Mouse (Mus musculus): Measurements from ENCODE around the gene Glt28d2.

The Glt28d2 gene

GRCm38 (mm10) chr3:85878911-85879310 lies 8.4 kb downstream of the Glt28d2 start:
- no peak for DNase-seq (ENCODE audit: low read depth, low spot score)

- DNase-seq (ENCODE audit: low read depth, low spot score), result no peak
Observed at GRCm38 (mm10) chr3:85863996-85864395, 23.3 kb downstream of the Glt28d2 start.

- no peak for DNase-seq (ENCODE audit: low read depth, low spot score)
Observed at GRCm38 (mm10) chr3:85862886-85863285, 24.4 kb downstream of the Glt28d2 start.

- no peak for DNase-seq (ENCODE audit: low read depth, low spot score)
Observed at GRCm38 (mm10) chr3:85860996-85861395, 26.3 kb downstream of the Glt28d2 start.

- DNase-seq (ENCODE audit: low read depth, low spot score), result no peak
Observed at GRCm38 (mm10) chr3:85859311-85859710, 28.0 kb downstream of the Glt28d2 start.

- DNase-seq (ENCODE audit: low read depth, low spot score), result no peak
Observed at GRCm38 (mm10) chr3:85858140-85859135, 28.9 kb downstream of the Glt28d2 start.

- no peak for DNase-seq (ENCODE audit: low read depth, low spot score)
Observed at GRCm38 (mm10) chr3:85857083-85857482, 30.2 kb downstream of the Glt28d2 start.

GRCm38 (mm10) chr3:85855947-85856346 lies 31.4 kb downstream of the Glt28d2 start:
- DNase-seq (ENCODE audit: low read depth, low spot score), result no peak

- DNase-seq (ENCODE audit: low read depth, low spot score), result no peak
Observed at GRCm38 (mm10) chr3:85855043-85855442, 32.3 kb downstream of the Glt28d2 start.

- no peak for DNase-seq (ENCODE audit: low read depth, low spot score)
Observed at GRCm38 (mm10) chr3:85854143-85854542, 33.2 kb downstream of the Glt28d2 start.

- no peak for DNase-seq (ENCODE audit: low read depth, low spot score)
Observed at GRCm38 (mm10) chr3:85853715-85854114, 33.6 kb downstream of the Glt28d2 start.

GRCm38 (mm10) chr3:85850079-85850478 lies 37.2 kb downstream of the Glt28d2 start:
- DNase-seq (ENCODE audit: low read depth, low spot score), result no peak

- no peak for DNase-seq (ENCODE audit: low read depth, low spot score)
Observed at GRCm38 (mm10) chr3:85846316-85846715, 41.0 kb downstream of the Glt28d2 start.

- no peak for DNase-seq (ENCODE audit: low read depth, low spot score)
Observed at GRCm38 (mm10) chr3:85845341-85845740, 42.0 kb downstream of the Glt28d2 start.

- DNase-seq (ENCODE audit: low read depth, low spot score), result no peak
Observed at GRCm38 (mm10) chr3:85842881-85843218, 44.5 kb downstream of the Glt28d2 start.

- no peak for DNase-seq (ENCODE audit: low read depth, low spot score)
Observed at GRCm38 (mm10) chr3:85842177-85842880, 45.0 kb downstream of the Glt28d2 start.

GRCm38 (mm10) chr3:85841454-85842176 lies 45.7 kb downstream of the Glt28d2 start:
- DNase-seq (ENCODE audit: low read depth, low spot score), result no peak

- no peak for DNase-seq (ENCODE audit: low read depth, low spot score)
Observed at GRCm38 (mm10) chr3:85833627-85834026, 53.7 kb downstream of the Glt28d2 start.

- no peak for DNase-seq (ENCODE audit: low read depth, low spot score)
Observed at GRCm38 (mm10) chr3:85832490-85833155, 54.7 kb downstream of the Glt28d2 start.

GRCm38 (mm10) chr3:85831785-85832184 lies 55.5 kb downstream of the Glt28d2 start:
- DNase-seq (ENCODE audit: low read depth, low spot score), result no peak

GRCm38 (mm10) chr3:85829047-85829446 lies 58.3 kb downstream of the Glt28d2 start:
- DNase-seq (ENCODE audit: low read depth, low spot score), result no peak
